Mouse (Mus musculus) neural tube, embryonic 15.5 days (tissue): Measurements from ENCODE around the gene Xrcc6. TPM values are rescaled to one million over a fixed set of nuclear protein-coding genes. Genes with fewer than 3 reads are reported as not detected.
"Not testable (repeated sequence)": the region's sequence is repeated elsewhere in the genome, so short reads cannot be mapped to it uniquely, and the experiment has no call there.

Experiments
- ATAC-seq: fragments of 200-750 bp; cut with Nextera tagmentation; 2 replicates; pipeline ENCODE4 v1.8.0; 2017; ENCODE audit warnings: mild to moderate bottlenecking, moderate TSS enrichment, moderate library complexity; ENCODE audit not compliant: low FRiP score
- H3K27ac ChIP-seq: fragments of 300-500 bp; sonication (generic); replicated peaks from 2 replicates; pipeline ENCODE4 v1.5.1; 2015; ENCODE audit warnings: mild to moderate bottlenecking, inconsistent platforms
- H3K27me3 ChIP-seq: fragments of 300-500 bp; sonication (generic); replicated peaks from 2 replicates; pipeline ENCODE4 v1.6.1; 2015; ENCODE audit warnings: inconsistent platforms
- H3K36me3 ChIP-seq: fragments of 300-500 bp; sonication (generic); 2 replicates; pipeline ENCODE4 v1.6.1; 2015; ENCODE audit warnings: inconsistent platforms
- H3K4me1 ChIP-seq: fragments of 300-500 bp; sonication (generic); 2 replicates; pipeline ENCODE4 v1.6.1; 2015; ENCODE audit warnings: inconsistent platforms
- H3K4me2 ChIP-seq: fragments of 300-500 bp; sonication (generic); 2 replicates; pipeline ENCODE4 v1.6.1; 2015; ENCODE audit warnings: inconsistent platforms, mild to moderate bottlenecking, moderate library complexity
- H3K4me3 ChIP-seq: fragments of 300-500 bp; sonication (generic); replicated peaks from 2 replicates; pipeline ENCODE4 v1.5.1; 2015; ENCODE audit warnings: mild to moderate bottlenecking, inconsistent platforms
- H3K9ac ChIP-seq: fragments of 300-500 bp; sonication (generic); replicated peaks from 2 replicates; pipeline ENCODE4 v1.6.1; 2015; ENCODE audit warnings: mild to moderate bottlenecking, inconsistent platforms
- H3K9me3 ChIP-seq: fragments of 300-500 bp; sonication (generic); replicated peaks from 2 replicates; pipeline ENCODE4 v1.6.1; 2016; ENCODE audit warnings: inconsistent platforms
- WGBS: fragments of 180-500 bp; shearing (Covaris S2); methylation state at CpG from one replicate; pipeline ENCODE4 v1.1.7; 2015; ENCODE audit warnings: mixed read lengths; 5-methylcytosine and 5-hydroxymethylcytosine counted together
- polyA plus RNA-seq: library from polyadenylated mRNA; unstranded; fragments of >200 nt; fragmentation: Nextera tagmentation; extraction: Ambion mirVana; gene quantifications from 2 replicates; pipeline ENCODE4 v1.2.1, GENCODE M21; 2015

Gene Xrcc6
- polyA plus RNA-seq, 1 experiment from 2014 or later = 41.6 TPM

GRCm38 (mm10) chr15:81967821-81968220, 19.8 kb upstream of the Xrcc6 start:
- Histone ChIP-seq H3K4me3 (no peak overlapping the region), H3K36me3 (no peaks in the 10 kb centered on the region), H3K9me3 (no peaks in the 10 kb centered on the region), H3K4me1 (no peaks in the 10 kb centered on the region), H3K4me2 (no peak overlapping the region), H3K9ac (no peak overlapping the region), H3K27me3 (no peaks in the 10 kb centered on the region), H3K27ac (no peak overlapping the region)
- no peak for ATAC-seq
- WGBS = 91% methylated on average over 5 of the region's 5 CpGs

GRCm38 (mm10) chr15:81968447-81968846, 19.2 kb upstream of the Xrcc6 start:
- ATAC-seq = no peak
- Histone ChIP-seq H3K9me3 (no peaks in the 10 kb centered on the region), H3K4me2 (no peak overlapping the region), H3K27me3 (no peaks in the 10 kb centered on the region), H3K9ac (no peak overlapping the region), H3K4me1 (no peaks in the 10 kb centered on the region), H3K27ac (no peak overlapping the region), H3K4me3 (no peak overlapping the region), H3K36me3 (no peaks in the 10 kb centered on the region)
- WGBS = 67% methylated on average over 2 of the region's 2 CpGs

GRCm38 (mm10) chr15:81969173-81969572, 18.5 kb upstream of the Xrcc6 start:
- Histone ChIP-seq H3K36me3 (no peaks in the 10 kb centered on the region), H3K4me1 (no peaks in the 10 kb centered on the region), H3K9me3 (no peaks in the 10 kb centered on the region), H3K27me3 (no peaks in the 10 kb centered on the region), H3K27ac (no peak overlapping the region), H3K4me3 (no peak overlapping the region), H3K9ac (no peak overlapping the region), H3K4me2 (no peak overlapping the region)
- WGBS = 73% methylated on average over 7 of the region's 7 CpGs
- no peak for ATAC-seq

- not testable (repeated sequence) for H3K4me3 ChIP-seq, H3K4me1 ChIP-seq, H3K4me2 ChIP-seq, H3K9ac ChIP-seq, H3K9me3 ChIP-seq, H3K27ac ChIP-seq, H3K36me3 ChIP-seq, H3K27me3 ChIP-seq, ATAC-seq
- WGBS = 71% methylated on average over 6 of the region's 6 CpGs
Observed at GRCm38 (mm10) chr15:81969635-81970034, 18.0 kb upstream of the Xrcc6 start.

- H3K4me3 ChIP-seq, H3K4me1 ChIP-seq, H3K27ac ChIP-seq, ATAC-seq, H3K4me2 ChIP-seq, H3K27me3 ChIP-seq, H3K9ac ChIP-seq, H3K9me3 ChIP-seq, H3K36me3 ChIP-seq: not testable (repeated sequence)
- WGBS = 89% methylated on average over 4 of the region's 4 CpGs
Observed at GRCm38 (mm10) chr15:81970498-81970897, 17.1 kb upstream of the Xrcc6 start.

- H3K9ac ChIP-seq, H3K4me3 ChIP-seq, H3K4me2 ChIP-seq, H3K9me3 ChIP-seq, ATAC-seq, H3K27ac ChIP-seq, H3K27me3 ChIP-seq, H3K4me1 ChIP-seq, H3K36me3 ChIP-seq: not testable (repeated sequence)
- WGBS = 94% methylated on average over 8 of the region's 8 CpGs
Observed at GRCm38 (mm10) chr15:81975156-81975555, 12.5 kb upstream of the Xrcc6 start.

GRCm38 (mm10) chr15:81980321-81980720, 7.3 kb upstream of the Xrcc6 start, which contains the start of gene 1700029P11Rik:
Gene 1700029P11Rik, plus strand, starts transcription at chr15:81980540.
- Histone ChIP-seq H3K27ac (no peak within 1 kb of the TSS), H3K9me3 (no peaks in the 10 kb centered on the region), H3K9ac (no peak within 1 kb of the TSS), H3K36me3 (no peaks in the 10 kb centered on the region), H3K27me3 (no peaks in the 10 kb centered on the region), H3K4me1 (no peaks in the 10 kb centered on the region), H3K4me3 (no peak within 1 kb of the TSS), H3K4me2 (no peak within 1 kb of the TSS)
- WGBS = 98% methylated on average over 23 of the region's 23 CpGs
- ATAC-seq = no peak

GRCm38 (mm10) chr15:81982173-81982572, 5.5 kb upstream of the Xrcc6 start:
- Histone ChIP-seq H3K4me3 (no peak overlapping the region), H3K4me2 (no peak overlapping the region), H3K9ac (no peak overlapping the region), H3K27me3 (no peaks in the 10 kb centered on the region), H3K36me3 (no peaks in the 10 kb centered on the region), H3K27ac (no peak overlapping the region), H3K9me3 (no peaks in the 10 kb centered on the region), H3K4me1 (no peaks in the 10 kb centered on the region; the same call in 1 of the 2 replicates)
- no peak for ATAC-seq
- 66% methylated on average over 1 of the region's 1 CpGs for WGBS

GRCm38 (mm10) chr15:81985267-81986161, 2.1 kb upstream of the Xrcc6 start:
- Histone ChIP-seq H3K27ac (no peak overlapping the region), H3K9me3 (no peaks in the 10 kb centered on the region), H3K4me1 (no peaks in the 10 kb centered on the region; the same call in 1 of the 2 replicates), H3K4me3 (no peak overlapping the region), H3K4me2 (no peak overlapping the region), H3K27me3 (no peaks in the 10 kb centered on the region), H3K36me3 (no peaks in the 10 kb centered on the region), H3K9ac (no peak overlapping the region)
- no peak for ATAC-seq
- WGBS = 57% methylated on average over 2 of the region's 2 CpGs

- H3K9ac ChIP-seq = no peak overlapping the region
- no peaks in the 10 kb centered on the region for H3K9me3 ChIP-seq
- peaks cover 18% of the 10 kb centered on the region for H3K36me3 ChIP-seq
- H3K4me3 ChIP-seq = no peak overlapping the region
- no peaks in the 10 kb centered on the region for H3K27me3 ChIP-seq
- peak; percentile 68; the same call in 1 of the 2 replicates for ATAC-seq
- H3K4me1 ChIP-seq = no peaks in the 10 kb centered on the region; the same call in 1 of the 2 replicates
- 46% methylated on average over 11 of the region's 11 CpGs for WGBS
- H3K4me2 ChIP-seq = no peak overlapping the region
- H3K27ac ChIP-seq = 0 out of 2 replicates have a peak overlapping the region, but pooled peaks have one; percentile 41
Observed at GRCm38 (mm10) chr15:81989371-81990062, 1.9 kb downstream of the Xrcc6 start.

- Histone ChIP-seq H3K36me3 (peaks cover 26% of the 10 kb centered on the region), H3K4me1 (no peaks in the 10 kb centered on the region; the same call in 1 of the 2 replicates), H3K4me3 (no peak overlapping the region), H3K27me3 (no peaks in the 10 kb centered on the region), H3K9ac (no peak overlapping the region), H3K27ac (no peak overlapping the region), H3K9me3 (no peaks in the 10 kb centered on the region), H3K4me2 (no peak overlapping the region)
- 65% methylated on average over 7 of the region's 7 CpGs for WGBS
- no peak for ATAC-seq
Observed at GRCm38 (mm10) chr15:81990549-81990948, 2.9 kb downstream of the Xrcc6 start.

GRCm38 (mm10) chr15:81993992-81994391, 6.4 kb downstream of the Xrcc6 start:
- H3K27ac ChIP-seq = no peak overlapping the region
- WGBS = 86% methylated on average over 6 of the region's 6 CpGs
- no peak overlapping the region for H3K4me2 ChIP-seq
- H3K4me3 ChIP-seq = no peak overlapping the region
- H3K36me3 ChIP-seq = peaks cover 59% of the 10 kb centered on the region
- no peak overlapping the region for H3K9ac ChIP-seq
- H3K4me1 ChIP-seq = no peaks in the 10 kb centered on the region
- H3K9me3 ChIP-seq = no peaks in the 10 kb centered on the region
- no peak for ATAC-seq
- H3K27me3 ChIP-seq = no peaks in the 10 kb centered on the region
